Mouse (Mus musculus) regulatory T cell (primary cell): ENCODE results near the gene Tm7sf2.
"Not testable (repeated sequence)": the region's sequence is repeated elsewhere in the genome, so short reads cannot be mapped to it uniquely, and the experiment has no call there.

Experiments
- in situ Hi-C: fragments of 300-600 bp; cut with MboI, MseI; formaldehyde crosslinking; loops from one replicate; pipeline ENCODE4 v1.15.1; 2025; ENCODE audit warnings: high pct_unique_total_duplicates

Tm7sf2 gene

DNA sequence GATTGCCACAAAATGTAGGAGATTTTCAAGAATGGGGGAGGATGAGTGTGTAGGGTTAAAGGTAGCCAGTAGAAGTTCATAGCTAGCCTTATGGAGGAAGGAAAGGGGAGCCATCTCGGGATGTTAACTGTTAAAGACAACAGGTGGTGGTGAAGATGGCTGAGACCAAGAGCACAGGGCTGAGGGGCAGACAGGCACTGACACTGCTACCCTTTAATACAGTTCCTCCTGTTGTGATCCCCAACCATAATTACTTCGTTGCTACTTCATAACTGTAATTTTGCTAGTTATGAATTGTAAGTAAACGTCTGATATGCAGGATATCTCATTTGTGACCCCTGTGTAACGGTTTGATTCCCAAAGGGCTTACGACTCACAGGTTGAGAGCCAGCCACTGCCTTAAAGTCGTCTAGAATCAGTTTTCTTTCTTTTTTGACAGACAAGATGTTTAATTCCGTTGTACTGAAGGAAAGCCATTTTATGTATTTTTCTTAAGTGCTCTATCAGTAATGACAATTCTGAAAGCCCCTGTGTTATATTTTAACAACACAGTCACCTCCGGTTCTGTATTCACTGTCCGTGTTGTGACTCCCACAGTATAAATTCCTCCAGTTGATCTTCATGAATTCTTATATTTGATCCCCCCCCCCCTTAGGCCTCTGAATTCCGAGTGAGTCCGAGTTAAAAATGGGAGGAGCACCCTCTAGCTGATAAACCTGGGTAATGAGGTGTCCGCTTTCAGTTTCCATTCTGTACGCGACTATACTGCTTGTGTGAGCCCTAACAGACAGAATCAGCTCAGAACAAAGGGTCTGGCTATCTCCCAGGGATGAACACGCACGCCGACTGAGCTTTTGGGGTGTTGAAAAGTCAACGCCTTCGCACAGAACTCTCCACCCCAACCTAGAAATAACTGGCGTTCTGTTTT is 22.5 kb downstream of the Tm7sf2 start:
- in situ Hi-C loops, result no loop called here

DNA sequence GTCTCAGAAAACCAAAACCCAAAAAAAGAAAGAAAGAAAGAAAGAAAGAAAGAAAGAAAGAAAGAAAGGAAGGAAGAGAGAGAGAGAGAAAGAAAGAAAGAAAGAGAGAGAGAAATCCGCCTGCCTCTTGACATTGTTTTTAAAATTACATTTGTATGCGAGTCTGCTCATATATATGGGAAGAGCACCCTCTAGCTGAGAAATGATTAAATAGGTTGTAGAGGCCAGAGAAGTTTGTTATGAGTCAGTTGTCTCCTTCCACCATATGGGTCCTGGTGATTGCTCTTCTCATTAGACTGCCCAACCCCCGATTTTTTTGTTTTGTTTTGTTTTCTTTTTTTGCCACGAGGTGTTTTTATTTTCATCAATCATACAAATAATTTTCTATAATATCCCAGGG is 24.1 kb downstream of the Tm7sf2 start:
- in situ Hi-C loops, result not testable (repeated sequence)

DNA sequence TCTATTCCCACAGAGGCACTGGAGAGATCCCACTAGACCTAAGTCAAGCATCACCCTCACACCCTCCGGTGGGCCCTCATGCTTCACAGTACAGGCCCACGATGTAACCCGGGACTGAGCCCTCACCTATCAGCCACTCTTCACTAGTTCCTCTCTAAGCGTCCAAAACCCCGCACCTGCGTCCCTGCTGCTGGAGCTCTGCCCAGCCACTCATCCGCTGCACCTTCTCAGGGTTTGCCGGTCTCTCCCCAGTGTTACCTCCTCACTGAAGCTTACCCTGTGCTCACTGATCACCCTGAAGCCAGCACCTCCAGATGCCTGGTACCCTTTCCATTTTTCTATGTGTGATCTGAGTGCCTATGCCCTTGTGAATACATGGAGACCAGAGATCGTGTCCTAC is 25.9 kb downstream of the Tm7sf2 start:
- in situ Hi-C loops, result no loop called here

DNA sequence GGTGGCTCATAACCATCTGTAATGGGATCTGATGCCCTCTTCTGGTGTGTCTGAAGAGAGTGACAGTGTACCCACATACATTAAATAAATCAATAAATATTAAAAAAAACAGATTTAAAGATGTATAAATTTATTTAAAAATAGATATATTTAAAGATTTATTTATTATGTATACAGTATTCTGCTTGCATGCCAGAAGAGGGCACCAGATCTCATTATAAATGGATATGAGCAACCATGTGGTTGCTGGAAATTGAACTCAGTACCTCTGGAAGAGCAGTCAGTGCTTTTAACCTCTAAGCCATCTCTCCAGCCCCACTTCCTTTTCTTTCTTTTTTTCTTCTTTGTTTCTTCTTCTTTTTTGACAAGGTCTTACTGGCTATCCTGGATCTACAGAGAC is 28.2 kb downstream of the Tm7sf2 start:
- in situ Hi-C loops, result no loop called here

DNA sequence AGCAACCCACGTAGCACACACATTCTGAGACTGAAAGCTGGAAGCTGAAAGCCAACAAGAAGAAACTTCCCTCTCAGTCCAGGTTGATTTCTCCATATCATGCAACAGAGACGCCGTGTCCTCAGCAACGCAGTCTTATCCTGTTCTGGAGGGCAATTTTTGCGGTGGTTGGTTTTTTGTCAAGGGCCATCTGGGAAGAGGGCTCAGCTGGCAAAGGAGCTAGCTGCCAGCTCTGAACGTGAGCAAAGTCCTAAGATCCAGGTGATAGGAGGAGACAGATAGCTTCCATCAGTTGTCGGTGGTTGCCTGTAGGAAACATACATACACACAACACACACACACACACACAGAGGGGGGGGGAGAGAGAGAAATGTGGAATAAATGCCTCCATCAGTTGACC is 29.8 kb downstream of the Tm7sf2 start:
- in situ Hi-C loops, result no loop called here

DNA sequence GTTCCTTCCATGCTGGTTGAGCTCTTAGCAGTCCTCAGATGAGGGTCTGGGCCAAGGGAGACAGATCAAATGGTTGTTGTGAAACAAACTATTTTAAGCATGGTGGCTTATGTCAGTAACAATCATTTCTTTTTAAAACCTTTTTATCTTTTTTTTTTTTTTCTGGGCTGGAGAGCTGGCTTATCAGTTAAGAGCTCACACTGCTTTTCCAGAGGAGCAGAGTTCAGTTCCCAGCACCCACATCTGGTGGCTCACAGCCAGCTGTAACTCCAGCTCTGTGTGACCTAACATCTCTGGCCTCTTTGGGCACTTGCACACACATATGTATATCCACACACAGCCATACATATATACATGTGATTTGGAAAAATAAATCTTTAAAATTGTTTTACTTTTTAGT is 30.5 kb downstream of the Tm7sf2 start:
- in situ Hi-C loops, result no loop called here

DNA sequence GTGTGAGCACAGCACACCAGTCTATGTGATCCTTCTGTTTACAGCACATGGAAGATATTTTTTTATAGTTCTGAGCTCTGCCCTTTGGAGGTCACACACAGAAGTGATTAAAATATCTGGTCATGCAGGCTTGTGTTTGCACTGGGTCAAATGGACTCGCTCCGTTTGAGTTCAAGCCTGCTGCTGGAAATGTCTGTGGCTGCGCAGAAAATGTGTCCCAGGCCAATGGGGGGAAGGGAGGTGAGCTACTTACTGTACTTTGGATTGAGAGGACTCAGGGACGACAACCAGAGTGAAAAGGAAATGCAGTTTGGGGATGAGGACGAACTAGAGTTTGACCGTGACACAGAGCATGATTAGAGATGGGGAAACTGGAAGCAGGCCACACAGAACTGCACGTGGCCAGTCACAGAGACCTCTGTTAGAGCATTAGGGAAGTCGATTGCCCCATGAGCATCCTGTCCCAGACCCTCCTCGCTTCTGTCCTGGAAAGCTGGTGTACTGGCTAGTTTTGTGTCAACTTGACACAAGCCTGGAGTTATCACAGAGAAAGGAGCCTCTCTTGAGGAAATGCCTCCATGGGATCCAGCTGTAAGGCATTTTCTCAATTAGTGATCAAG is 32.1 kb downstream of the Tm7sf2 start:
- in situ Hi-C loops, result no loop called here

DNA sequence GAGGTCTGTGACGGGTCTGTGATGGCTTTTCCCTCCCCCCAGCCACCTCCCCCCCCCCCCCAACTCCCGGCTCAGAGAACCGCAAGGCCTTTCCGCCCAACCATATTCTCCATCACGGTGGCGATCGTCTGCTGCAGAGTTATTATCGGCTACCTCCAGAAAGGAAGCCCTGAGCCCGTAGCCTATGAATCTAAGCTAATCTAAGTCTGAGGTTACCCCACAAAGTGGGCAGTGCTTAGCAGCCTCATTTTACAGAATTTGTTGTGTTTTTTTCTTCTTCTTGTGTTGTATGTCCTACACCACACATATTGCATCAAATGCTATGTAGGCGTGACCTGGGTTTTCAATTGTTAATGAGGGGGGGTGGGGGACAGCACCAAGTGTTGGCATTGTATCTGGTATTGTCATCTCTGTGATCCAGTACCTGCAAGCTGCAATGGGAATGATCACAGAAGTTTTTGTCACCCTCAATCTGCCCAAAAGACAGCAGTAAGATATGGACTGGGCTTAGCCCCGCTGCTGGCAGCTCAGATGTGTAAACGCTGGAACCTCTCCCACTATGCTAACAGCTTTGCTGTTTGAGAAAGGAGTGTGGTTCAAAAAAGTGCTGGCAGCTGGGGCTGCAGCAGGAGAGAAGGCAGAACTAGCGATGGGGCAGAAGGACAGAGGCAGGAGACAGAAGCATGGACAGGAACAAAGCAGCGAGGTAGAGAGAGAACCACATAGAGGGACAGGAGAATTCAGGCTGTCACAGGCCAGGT is 37.5 kb downstream of the Tm7sf2 start:
- in situ Hi-C loops, result no loop called here

DNA sequence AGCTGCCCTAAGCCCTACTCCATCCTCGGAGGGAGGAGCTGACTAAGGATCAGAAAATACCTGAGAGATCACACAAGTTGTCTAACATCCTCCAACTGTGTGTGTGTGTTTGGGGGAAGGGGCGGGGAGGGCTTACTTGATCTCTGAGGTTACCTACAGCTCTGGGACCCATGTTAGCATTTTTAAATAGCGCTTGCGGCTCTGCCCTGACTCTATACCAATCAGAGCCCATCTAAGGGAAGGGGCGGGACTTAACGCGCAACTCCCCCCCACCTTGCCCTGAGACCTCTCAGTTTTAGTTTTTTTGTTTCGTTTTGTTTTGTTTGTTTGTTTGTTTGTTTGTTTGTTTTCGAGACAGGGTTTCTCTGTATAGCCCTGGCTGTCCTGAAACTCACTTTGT is 38.7 kb downstream of the Tm7sf2 start:
- in situ Hi-C loops, result no loop called here

DNA sequence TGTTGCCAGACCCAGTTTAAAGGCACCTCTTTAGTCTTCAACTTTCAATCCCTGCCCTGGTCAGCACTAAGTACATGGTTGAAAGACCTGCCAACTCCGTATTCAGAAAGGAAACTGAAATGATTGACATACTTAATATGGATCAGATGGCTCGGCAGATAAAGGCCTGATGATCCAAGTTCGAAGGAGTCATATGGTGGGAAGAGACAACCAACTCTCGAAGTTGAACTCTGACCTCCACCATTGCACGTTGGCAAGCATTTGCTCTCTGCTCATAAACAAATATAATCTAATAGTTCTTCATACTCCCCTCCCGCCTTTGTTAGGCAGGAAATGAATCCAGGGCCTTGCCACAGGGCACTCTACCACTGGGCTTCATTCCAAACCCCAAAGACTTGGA is 39.2 kb downstream of the Tm7sf2 start:
- in situ Hi-C loops, result no loop called here

DNA sequence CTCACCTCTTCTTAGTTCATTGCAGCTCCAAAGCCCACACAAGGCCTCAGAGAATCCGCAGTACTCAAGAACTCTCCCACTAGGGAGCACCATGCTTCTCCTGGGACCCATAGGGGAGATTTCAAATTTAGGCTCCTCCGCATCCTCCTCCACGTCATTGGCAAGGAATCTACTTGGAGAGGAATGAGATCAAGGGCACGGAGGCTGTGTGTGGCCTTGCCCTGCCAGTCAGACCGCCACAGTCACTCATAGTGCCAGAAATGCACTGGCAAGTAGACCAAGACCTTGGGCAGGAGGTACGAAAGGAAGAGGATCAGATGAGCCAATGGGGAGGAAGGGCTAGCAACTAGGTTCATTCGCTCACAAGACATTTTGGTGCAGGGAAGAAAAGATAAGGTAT is 44.2 kb downstream of the Tm7sf2 start:
- in situ Hi-C loops, result no loop called here

DNA sequence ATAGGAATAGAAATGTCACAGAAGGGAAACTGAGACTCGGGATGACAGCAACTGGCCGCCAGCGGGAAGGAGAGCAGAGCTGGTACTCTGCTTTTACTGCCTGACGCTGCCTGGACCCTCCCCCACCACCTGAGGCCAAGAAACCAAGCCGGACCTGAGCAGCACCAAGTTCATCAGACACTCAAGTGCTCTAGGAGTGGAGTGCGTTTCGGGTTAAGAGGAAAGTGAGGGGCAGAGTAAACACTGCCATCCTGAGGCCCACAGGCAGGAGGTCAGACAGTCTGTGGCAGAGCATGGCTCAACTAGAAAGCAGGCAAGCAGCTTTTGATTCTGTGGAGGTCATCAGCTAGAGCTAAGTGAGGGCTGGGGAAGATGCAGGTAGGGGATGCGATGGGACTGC is 45.1 kb downstream of the Tm7sf2 start:
- in situ Hi-C loops, result no loop called here

DNA sequence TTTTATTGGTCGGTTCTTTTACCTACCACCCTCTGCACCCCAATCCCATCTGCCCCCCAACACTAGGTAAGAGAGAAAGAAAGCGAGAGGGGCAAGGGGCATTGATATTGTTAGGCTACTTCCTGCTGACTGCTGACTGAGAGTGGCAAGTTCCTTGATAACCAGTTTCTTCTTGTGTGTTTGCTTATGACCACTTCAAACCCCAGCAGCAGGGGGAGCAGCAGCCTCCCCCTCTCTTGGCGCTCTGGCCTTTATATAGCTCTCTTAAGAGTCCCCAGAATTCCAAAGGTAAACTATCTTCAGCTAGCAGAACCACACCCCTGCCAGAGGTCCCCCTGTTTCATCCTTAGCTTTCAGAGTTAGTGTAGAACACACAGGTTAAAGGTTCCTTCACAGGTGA is 47.9 kb downstream of the Tm7sf2 start:
- in situ Hi-C loops, result no loop called here

DNA sequence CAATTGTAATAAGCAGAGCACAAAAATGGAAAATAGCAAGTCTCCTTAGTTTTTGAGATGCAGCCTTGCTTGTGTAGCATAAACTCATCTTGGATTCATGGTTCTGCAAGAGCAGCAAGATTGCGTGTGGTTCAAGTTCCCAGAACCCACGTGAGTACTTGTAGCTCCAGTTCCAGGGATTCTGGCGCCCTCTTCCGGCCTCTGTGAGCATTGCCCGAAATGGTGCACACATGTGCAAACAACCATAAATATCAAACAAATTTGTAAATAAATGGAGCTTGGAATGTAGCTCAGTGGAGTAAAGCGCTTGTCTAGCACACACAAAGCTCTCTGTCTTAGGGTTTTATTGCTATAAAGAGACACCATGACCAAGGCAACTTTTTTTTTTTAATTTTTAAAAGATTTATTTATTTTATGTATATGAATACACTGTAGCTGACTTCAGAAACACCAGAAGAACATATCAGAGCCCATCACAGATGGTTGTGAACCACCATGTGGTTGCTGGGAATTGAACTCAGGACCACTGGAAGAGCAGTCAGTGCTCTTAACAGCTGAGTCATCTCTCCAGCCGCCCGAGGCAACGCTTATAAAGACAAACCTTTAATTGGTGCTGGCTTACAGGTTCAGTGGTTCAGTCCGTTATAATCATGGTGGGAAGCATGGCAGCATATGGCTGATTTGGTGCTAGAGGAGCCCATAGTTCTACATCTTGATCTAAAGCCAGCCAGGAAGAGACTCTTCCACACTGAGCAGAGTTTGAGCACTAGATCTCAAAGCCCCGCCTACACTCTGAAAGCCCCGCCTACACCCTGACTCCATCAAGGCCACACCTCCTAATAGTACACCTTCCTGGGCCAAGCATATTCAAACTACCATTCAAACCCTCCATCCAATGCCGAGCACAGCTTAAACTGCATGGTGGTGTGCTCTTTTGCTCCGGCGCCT is 49.8 kb downstream of the Tm7sf2 start:
- in situ Hi-C loops, result no loop called here

DNA sequence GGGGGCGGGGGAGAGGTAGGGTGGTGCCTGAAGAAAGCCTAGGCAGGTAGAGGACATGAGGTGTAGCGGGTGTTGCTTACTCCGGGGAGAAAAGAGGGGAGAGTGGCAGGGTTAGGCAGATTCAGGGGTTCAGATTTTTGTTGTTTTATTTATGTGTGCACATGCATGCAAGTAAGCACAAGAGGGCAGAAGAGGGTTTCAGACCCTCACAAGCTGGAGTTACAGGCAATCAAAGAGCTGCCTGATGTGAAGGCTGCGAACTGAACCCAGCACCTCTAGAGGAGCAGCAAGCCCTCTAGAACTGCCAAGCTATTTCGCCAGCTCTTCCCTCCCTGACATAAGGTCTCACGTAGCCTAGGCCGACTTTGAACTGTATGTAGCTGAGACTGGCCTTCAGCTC is 51.6 kb downstream of the Tm7sf2 start:
- in situ Hi-C loops, result no loop called here

DNA sequence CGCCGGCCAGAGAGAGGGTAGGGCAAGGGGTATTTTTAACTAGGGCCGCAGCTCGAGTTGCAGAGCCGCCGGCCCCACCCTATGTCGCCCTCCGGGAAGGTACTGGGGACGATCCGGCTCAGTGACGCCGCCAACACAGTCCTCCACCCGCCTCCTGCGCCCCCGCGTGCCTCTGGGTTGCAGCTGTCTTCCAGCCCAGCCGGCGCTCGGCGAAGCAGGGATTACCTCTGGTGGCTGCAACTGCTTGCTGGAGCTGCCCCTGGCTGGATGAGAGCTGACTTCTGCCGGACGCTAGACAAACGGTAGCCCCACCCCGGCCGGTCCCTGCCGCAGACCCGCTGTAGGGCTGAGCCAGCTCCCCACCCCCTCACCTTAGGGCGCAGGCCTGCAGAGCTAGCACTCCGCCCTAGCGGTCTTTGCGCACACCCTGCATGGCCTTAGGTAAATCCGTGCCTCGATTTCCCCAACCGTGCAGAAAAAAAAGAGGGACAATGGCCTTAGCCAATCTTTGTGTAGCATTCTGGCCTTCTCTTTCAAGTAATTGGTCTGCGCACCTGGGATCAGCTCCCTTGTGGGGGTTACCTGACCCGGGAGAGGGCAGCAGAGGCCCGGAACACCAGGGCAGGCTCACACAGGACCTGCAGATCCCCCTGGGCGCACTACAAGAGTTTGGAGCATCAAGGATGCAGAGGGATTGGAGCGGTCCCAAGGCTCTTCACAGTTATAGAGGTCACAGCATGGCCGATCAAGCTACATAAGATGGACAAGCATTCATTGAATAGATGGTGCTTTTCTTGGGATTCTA is 52.5 kb downstream of the Tm7sf2 start, which contains the start of gene Capn1:
Gene Capn1 (minus strand): TSS at position 387 of the 805 bp plus-strand sequence.
- in situ Hi-C loops, result no loop called here

DNA sequence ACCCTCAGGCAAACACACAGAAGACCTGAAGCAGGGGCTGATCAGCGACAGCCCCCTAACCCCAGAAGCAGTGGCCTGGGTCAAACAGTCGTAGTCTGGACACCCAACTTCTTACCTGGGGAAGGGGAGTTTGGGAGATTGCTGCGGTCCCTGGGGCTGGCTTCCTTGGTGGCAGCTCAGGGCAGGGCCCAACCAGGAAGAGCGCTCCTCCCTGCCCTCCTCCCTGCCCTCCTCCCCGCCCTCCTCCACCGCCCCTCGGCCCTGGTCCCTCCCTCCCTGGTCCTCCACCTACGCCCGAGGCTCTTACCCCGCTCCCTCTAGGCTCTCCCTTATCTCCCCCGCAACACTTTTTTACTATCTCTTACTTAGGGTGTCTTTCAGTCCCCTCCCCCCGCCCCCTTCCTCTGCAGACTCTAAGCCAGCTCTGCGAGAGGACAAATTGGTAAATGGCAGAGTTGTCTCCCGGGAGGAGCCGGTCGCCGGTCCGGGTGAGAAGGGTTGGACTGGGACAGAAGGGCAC is 53.1 kb downstream of the Tm7sf2 start:
- in situ Hi-C loops, result no loop called here

DNA sequence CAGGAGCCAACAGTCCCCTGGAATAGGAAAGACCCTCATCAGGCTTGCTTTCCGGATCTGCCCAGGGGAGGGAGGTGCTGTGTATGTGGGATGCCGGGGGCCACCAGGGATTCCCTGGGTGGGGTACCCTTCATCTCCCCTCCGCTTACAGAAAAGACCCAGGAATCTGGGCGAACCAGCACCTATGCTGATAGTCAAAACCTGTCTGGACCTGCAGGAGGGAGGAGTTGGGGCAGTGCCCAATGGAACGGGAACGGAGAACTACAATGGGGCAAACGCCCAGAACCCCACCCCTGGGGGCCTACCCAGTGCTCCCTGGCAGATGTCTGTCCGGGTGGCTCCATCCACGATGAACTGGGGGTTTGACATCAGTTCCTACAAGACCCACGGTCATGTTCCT is 54.5 kb downstream of the Tm7sf2 start:
- in situ Hi-C loops, result no loop called here
